Mouse (Mus musculus) cortical plate, adult 2 months (tissue): ENCODE results near the gene Methig1. TPM values are rescaled to one million over a fixed set of nuclear protein-coding genes. Genes with fewer than 3 reads are reported as not detected.

ENCODE experiments used
- H3K27ac ChIP-seq: fragments of 200-500 bp; 2 replicates; pipeline ENCODE4 v1.5.1; 2012; ENCODE audit warnings: low read length, control low read depth, inconsistent platforms; ENCODE audit not compliant: insufficient read depth
- H3K4me1 ChIP-seq: fragments of 200-500 bp; 2 replicates; pipeline ENCODE4 v1.6.1; 2011; ENCODE audit warnings: low read length; ENCODE audit not compliant: control insufficient read depth, insufficient read depth
- H3K4me3 ChIP-seq: fragments of 200-500 bp; 2 replicates; pipeline ENCODE4 v1.5.1; 2011; ENCODE audit warnings: mild to moderate bottlenecking, low read length, control low read depth; ENCODE audit not compliant: insufficient read depth
- CTCF ChIP-seq: fragments of 200-500 bp; IDR thresholded peaks from 2 replicates; pipeline ENCODE4 v1.5.1; 2011; ENCODE audit warnings: mild to moderate bottlenecking, control low read depth, low read length; ENCODE audit not compliant: insufficient read depth; ENCODE audit errors: extremely low read depth
- POLR2A ChIP-seq: fragments of 200-500 bp; IDR thresholded peaks from 2 replicates; pipeline ENCODE4 v1.6.1; 2011; ENCODE audit warnings: mild to moderate bottlenecking, low read length, control low read depth; ENCODE audit not compliant: insufficient read depth; ENCODE audit errors: extremely low read depth
- polyA plus RNA-seq: library from polyadenylated mRNA; depleted of rRNA; stranded (reverse); fragments of >200 nt; gene quantifications from 2 replicates; pipeline ENCODE4 v1.2.3, GENCODE M21; 2012

Methig1 gene
- polyA plus RNA-seq, 1 experiment = not detected

- TF ChIP-seq POLR2A = no peak
- TF ChIP-seq CTCF = no peak
- H3K4me3 ChIP-seq = no peak overlapping the region
These were observed 47.8 kb downstream of the Methig1 start for GRCm38 (mm10) chr15:100400592-100401250.

GRCm38 (mm10) chr15:100401811-100402210 lies 48.9 kb downstream of the Methig1 start:
- Histone ChIP-seq H3K4me1 (no peaks in the 10 kb centered on the region), H3K4me3 (no peak overlapping the region), H3K27ac (no peak overlapping the region)
- no peak for TF ChIP-seq POLR2A
- no peak for TF ChIP-seq CTCF

More at GRCm38 (mm10) chr15:100400592-100401250, 47.8 kb downstream of the Methig1 start:
- no peak overlapping the region for H3K27ac ChIP-seq
- no peaks in the 10 kb centered on the region for H3K4me1 ChIP-seq

- Histone ChIP-seq H3K4me1 (no peaks in the 10 kb centered on the region), H3K27ac (no peak overlapping the region), H3K4me3 (no peak overlapping the region)
- TF ChIP-seq POLR2A (no peak), CTCF (no peak)
These were observed 49.4 kb downstream of the Methig1 start for GRCm38 (mm10) chr15:100402347-100402746.

DNA sequence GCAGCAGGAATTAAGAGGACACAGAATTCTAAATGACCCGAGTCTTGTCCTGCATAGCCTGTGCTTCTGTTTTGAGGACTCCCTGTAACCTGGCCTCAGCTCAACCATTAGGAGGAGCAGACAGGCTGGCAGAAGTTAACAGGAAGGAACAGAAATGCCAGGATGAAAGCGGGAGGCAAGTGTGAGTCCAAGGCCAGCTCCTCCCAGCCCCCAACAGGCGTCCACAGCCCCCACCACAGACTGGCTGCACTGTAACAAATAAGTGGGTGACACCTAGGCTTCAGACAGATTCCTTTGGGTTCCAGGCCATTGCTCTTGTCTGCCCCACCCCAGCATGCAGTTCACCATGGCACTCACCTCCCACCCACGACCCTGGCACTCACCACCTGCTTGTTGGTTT lies 49.8 kb downstream of the Methig1 start:
- TF ChIP-seq POLR2A = no peak
- TF ChIP-seq CTCF = no peak
- H3K4me3 ChIP-seq = no peak overlapping the region
- H3K4me1 ChIP-seq = no peaks in the 10 kb centered on the region
- no peak overlapping the region for H3K27ac ChIP-seq

- Histone ChIP-seq H3K4me3 (no peak overlapping the region), H3K4me1 (no peaks in the 10 kb centered on the region), H3K27ac (no peak overlapping the region)
- TF ChIP-seq CTCF = no peak
- no peak for TF ChIP-seq POLR2A
These were observed 50.5 kb downstream of the Methig1 start for GRCm38 (mm10) chr15:100403318-100404000.

GRCm38 (mm10) chr15:100406088-100406487 lies 53.1 kb downstream of the Methig1 start:
- Histone ChIP-seq H3K4me1 (no peaks in the 10 kb centered on the region), H3K27ac (no peak overlapping the region), H3K4me3 (no peak overlapping the region)
- no peak for TF ChIP-seq CTCF
- no peak for TF ChIP-seq POLR2A

DNA sequence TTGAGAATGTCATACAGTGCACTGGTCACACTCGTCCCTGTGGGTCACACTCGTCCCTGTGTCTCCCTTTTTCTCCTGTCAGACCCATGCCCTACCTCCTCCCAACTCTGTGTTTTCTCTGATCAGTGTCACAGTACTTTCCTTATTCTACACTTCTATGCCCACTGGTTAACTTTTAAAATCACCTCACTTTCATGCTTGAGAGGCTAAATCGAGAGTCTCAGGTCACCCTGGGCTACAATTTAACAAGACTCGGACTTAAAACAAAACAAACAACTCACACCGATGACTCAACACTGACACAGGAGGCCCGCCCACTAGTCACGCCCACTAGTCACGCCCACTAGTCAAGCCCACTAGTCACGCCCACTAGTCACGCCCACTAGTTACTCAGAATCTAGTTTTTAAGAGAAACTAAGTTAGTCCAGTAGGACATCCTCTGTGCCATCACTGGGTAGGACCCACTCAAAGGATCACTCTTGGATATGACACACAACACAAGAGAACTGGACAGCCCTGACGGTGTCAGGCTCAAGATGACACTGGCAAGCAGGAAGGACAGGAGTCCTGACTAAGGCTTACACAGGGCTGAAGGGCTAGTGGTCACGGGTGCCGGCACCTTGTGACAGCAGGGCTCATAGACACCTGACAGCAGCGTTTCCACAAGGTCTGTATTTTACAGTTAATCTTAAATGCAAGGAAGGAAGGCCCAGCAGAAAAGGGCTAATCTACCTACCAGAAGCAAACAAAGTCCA lies 58.1 kb downstream of the Methig1 start:
- H3K4me1 ChIP-seq = no peaks in the 10 kb centered on the region; the same call in 1 of the 2 replicates
- TF ChIP-seq CTCF = no peak
- no peak for TF ChIP-seq POLR2A
- H3K4me3 ChIP-seq = no peak overlapping the region
- no peak overlapping the region for H3K27ac ChIP-seq

DNA sequence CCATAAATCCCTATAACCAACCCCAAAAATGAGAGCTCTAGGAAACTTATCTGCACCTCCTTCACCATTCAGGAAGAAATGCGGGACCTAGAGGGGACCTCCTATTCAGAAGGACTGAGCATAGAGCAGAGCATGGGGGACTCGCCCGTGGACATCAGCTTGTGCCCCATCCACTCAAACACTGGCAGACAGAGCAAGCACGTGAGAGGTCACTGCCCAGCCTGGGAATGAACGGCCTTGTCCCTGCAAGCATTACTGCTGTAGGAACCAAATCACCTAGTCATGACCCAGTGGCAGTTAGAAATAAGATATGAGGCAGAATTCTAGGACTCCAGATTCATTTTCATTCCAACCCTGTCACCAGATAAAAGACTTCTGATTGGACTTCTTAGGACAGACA lies 58.8 kb downstream of the Methig1 start:
- H3K4me3 ChIP-seq = no peak overlapping the region
- H3K27ac ChIP-seq = no peak overlapping the region
- no peaks in the 10 kb centered on the region; the same call in 1 of the 2 replicates for H3K4me1 ChIP-seq
- no peak for TF ChIP-seq POLR2A

DNA sequence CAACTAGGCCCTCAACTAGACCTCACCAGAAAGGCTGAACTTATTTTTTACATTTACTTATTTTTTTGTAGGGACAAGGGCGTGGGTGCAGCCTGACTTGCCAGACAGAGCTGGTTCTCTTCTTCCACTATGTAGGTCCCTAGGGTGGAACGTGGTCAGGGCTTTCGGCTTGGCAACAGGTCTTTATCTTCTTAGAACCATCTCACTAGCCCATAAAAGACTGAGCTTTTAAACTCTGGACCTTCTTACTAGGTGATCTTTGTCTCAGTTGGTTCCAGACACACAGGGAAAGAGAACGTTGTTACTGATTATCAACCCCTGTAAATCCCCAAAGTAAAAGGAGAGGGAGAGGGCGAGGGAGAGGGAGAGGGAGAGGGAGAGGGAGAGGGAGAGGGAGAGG lies 60.4 kb downstream of the Methig1 start:
- Histone ChIP-seq H3K27ac (no peak overlapping the region), H3K4me3 (no peak overlapping the region), H3K4me1 (no peaks in the 10 kb centered on the region; the same call in 1 of the 2 replicates)
- TF ChIP-seq CTCF (no peak), POLR2A (no peak)

GRCm38 (mm10) chr15:100414011-100414410 lies 61.1 kb downstream of the Methig1 start:
- no peak for TF ChIP-seq CTCF
- TF ChIP-seq POLR2A = no peak
- Histone ChIP-seq H3K4me3 (no peak overlapping the region), H3K27ac (no peak overlapping the region), H3K4me1 (no peaks in the 10 kb centered on the region; the same call in 1 of the 2 replicates)

GRCm38 (mm10) chr15:100414942-100415341 lies 62.0 kb downstream of the Methig1 start:
- Histone ChIP-seq H3K4me1 (no peaks in the 10 kb centered on the region; the same call in 1 of the 2 replicates), H3K27ac (no peak overlapping the region), H3K4me3 (no peak overlapping the region)
- TF ChIP-seq POLR2A (no peak), CTCF (no peak)
